Mouse (Mus musculus) splenic B cell, adult 2 months (primary cell): ENCODE data around the gene Ifnlr1.

Experiments used
- DNase-seq: peaks from one replicate; pipeline ENCODE4 v3.0.0-alpha.2; 2011; ENCODE audit warnings: low read depth, low spot score
- H3K27me3 ChIP-seq: 2 replicates; pipeline ENCODE4 v1.6.1; 2012; ENCODE audit warnings: mild to moderate bottlenecking, low read length, moderate library complexity, mixed read lengths; ENCODE audit not compliant: control insufficient read depth, poor library complexity, insufficient read depth, severe bottlenecking
- H3K36me3 ChIP-seq: 2 replicates; pipeline ENCODE4 v1.6.1; 2012; ENCODE audit warnings: mild to moderate bottlenecking, low read length, moderate library complexity, mixed read lengths; ENCODE audit not compliant: control insufficient read depth, poor library complexity, insufficient read depth, severe bottlenecking

Ifnlr1 gene

DNA sequence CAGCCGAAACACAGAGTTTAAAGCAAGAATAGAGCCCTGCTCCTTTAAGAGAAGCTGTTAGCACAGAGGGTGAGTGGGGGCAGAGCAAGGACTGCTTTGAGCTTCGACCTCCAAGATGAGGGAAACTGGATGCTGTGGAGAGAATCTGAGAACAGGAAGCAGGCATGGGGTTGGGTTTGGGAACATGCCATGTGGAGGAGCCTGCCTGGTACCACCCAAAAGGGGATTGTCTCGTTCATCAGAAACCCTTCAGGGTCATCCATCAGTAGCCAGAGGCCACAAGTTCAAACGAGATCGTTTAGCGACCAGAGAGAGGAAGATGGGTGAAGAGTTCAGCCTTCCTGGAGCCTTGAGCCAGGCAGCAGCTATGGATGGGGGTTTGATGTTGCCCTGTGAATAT is 57.4 kb downstream of the Ifnlr1 start:
- no peak for DNase-seq
- Histone ChIP-seq H3K27me3 (no peaks in the 10 kb centered on the region; the same call in 1 of the 2 replicates), H3K36me3 (no peaks in the 10 kb centered on the region)

DNA sequence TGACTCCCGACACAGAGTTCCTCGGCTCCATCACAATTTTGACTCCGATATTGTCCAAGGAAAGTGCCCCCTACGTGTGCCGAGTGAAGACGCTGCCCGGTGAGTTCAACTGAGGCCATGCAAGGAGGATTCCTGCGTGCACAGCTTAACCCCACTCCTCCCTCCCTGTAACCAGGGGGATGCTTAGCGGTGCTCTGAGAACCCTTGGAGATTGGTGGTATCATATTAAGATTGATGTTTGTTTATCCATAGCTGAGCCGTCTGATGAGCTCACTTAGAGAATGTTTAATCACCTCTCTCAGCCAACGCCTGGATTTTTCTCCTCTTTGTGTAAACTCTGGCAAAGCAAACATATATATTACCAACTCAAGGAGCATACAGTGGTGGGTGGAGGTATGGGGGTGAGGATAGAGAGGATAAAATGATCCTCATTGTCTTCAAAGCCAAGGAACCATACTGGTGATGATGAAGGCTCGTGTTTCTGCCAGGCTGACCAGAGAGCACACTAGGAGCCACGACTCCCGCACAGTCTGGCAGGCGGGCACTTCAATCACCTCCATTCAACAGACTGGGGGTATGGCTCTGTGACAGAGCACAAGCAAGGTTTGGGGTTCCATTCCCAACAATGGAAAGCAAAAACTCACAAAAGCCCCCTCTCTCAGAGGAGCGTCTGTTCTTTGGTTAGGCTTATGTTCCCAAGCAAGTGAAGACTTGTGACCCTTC is 58.8 kb downstream of the Ifnlr1 start:
- Histone ChIP-seq H3K36me3 (no peaks in the 10 kb centered on the region), H3K27me3 (no peaks in the 10 kb centered on the region; the same call in 1 of the 2 replicates)
- no peak for DNase-seq

- no peak for DNase-seq
- Histone ChIP-seq H3K36me3 (no peaks in the 10 kb centered on the region), H3K27me3 (no peaks in the 10 kb centered on the region)
These were observed 59.5 kb downstream of the Ifnlr1 start for GRCm38 (mm10) chr4:135745613-135746012.

- Histone ChIP-seq H3K27me3 (no peaks in the 10 kb centered on the region), H3K36me3 (no peaks in the 10 kb centered on the region)
- no peak for DNase-seq
These were observed 64.8 kb downstream of the Ifnlr1 start for GRCm38 (mm10) chr4:135750896-135751295.

DNA sequence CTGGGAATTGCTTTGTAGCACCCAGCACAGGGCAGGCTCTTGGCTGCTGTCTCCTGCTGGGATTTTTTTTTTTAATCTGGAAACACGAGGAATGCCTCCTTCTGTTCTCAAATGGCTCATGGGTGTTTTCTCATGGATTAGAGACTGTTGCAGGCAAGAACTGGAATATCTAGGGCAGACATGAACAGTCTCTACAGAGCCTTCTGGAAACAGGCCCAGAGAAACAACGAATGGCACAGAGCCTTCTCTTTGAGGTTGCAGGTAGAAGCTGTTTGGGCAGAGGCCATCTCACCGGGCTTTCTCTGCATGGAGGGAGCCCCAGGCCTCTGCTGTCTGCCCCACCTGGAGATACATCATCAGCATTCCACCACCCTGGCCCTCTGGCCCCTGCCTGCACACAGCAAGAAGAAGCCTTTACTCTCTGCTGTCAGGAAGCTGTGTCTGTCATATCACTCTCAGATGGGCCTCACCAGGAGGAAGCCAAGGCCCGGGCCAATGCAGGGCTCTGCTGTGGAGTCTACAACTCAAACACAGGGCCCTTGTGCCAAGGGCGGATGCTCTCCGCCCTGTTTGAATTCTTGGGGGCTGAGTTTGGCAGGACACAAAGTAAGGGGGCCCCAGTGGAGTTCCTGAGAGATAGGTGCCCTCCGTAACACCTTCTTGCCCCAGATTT is 66.2 kb downstream of the Ifnlr1 start:
- H3K36me3 ChIP-seq, result no peaks in the 10 kb centered on the region
- DNase-seq, result no peak
- no peaks in the 10 kb centered on the region for H3K27me3 ChIP-seq

DNA sequence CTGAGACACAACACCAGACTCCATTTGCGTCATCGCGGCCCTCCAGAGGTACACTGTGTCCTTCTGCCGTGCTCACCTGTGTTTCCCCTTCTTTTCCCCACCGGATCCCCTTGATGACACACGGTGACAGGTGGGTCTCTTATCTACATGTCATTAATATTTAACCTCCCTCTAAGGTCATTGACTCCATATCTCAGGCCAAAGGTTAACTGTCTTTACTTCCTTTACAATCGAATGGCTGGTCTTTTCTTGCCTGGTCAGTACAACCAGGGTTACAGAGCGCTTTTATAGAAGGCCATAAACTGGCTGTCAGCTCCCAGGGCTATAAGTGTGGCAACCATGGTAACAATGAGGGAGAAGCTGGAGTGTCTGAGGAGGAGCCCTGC is 66.7 kb downstream of the Ifnlr1 start:
- no peaks in the 10 kb centered on the region for H3K27me3 ChIP-seq
- DNase-seq, result no peak

More for the DNA sequence above, 66.7 kb downstream of the Ifnlr1 start:
- no peaks in the 10 kb centered on the region for H3K36me3 ChIP-seq
